In the genomic region with DNA sequence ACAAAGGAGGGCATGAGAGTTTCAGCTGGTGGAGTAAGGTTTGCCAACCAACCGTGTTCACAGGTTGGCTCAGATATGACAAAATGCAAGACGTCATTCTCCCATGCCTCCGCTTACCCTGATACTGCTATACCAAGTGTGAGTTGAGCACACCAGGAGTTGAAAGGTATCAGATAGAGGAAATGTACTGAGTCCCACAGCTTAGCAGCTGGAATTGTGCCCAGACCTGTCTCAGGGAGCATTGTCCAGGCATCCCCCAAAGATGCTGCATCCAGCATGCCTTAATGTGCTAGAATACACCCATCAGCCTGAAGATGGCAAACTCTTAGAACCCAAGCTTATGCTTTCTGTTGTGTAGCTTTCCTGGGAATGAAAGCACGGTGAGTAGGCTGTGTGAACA, we compare ENCODE assay signal across 26 mouse cellular contexts.
DNase-seq lines count a peak whose midpoint lies in the region; ATAC-seq lines count a peak whose summit lies in the region.
"Had no signal": no experiment of that assay in that cellular context is flagged by ENCODE, and none has a peak within 500 bp of the region (broad histone marks: within the 10 kb centered on the region; RNA-seq: fewer than 3 reads in every experiment).

No protein-coding gene starts in this region.

- no peaks in the 10 kb centered on the region; a peak in 2 of 4 replicates for H3K4me1 ChIP-seq in heart, embryonic 14.5 days (ENCODE audit: control insufficient read depth in 2 of 2, insufficient read depth in 2 of 2, low read length in 2 of 2)
- H3K4me1 ChIP-seq in heart, embryonic 16.5 days (ENCODE audit: control insufficient read depth, insufficient read depth, low read length), result no peaks in the 10 kb centered on the region
- H3K4me1 ChIP-seq: embryonic facial prominence, embryonic 13.5 days; embryonic facial prominence, embryonic 15.5 days had no signal

- H3K9ac ChIP-seq in heart, embryonic 14.5 days (ENCODE audit: low read length), result no peak overlapping the region
- no peak overlapping the region for H3K9ac ChIP-seq in heart, embryonic 16.5 days (ENCODE audit: low read length)
- H3K9ac ChIP-seq: embryonic facial prominence, embryonic 13.5 days; embryonic facial prominence, embryonic 15.5 days; forebrain, embryonic 12.5 days had no signal

- 37% methylated on average over 4 of the region's 4 CpGs for WGBS in heart, embryonic 14.5 days
- 42% methylated on average over 4 of the region's 4 CpGs for WGBS in heart, embryonic 16.5 days

- no peaks in the 10 kb centered on the region for H3K9me3 ChIP-seq in heart, embryonic 14.5 days (ENCODE audit: control insufficient read depth, low read length)
- H3K9me3 ChIP-seq in heart, embryonic 16.5 days (replicated peaks; ENCODE audit: control insufficient read depth, low read length), result no peaks in the 10 kb centered on the region
- H3K9me3 ChIP-seq: embryonic facial prominence, embryonic 13.5 days; embryonic facial prominence, embryonic 15.5 days; forebrain, embryonic 10.5 days; forebrain, embryonic 12.5 days had no signal

- H3K27me3 ChIP-seq in heart, embryonic 14.5 days (ENCODE audit: control insufficient read depth, insufficient read depth, low read length), result no peaks in the 10 kb centered on the region
- H3K27me3 ChIP-seq in heart, embryonic 16.5 days (ENCODE audit: control insufficient read depth, insufficient read depth, low read length), result no peaks in the 10 kb centered on the region
- H3K27me3 ChIP-seq: CH12.LX; embryonic facial prominence, embryonic 13.5 days; embryonic facial prominence, embryonic 15.5 days; forebrain, embryonic 12.5 days had no signal

- H3K4me2 ChIP-seq in heart, embryonic 14.5 days (ENCODE audit: low read length), result no peak overlapping the region
- H3K4me2 ChIP-seq in heart, embryonic 16.5 days (ENCODE audit: low read depth, low read length), result no peak overlapping the region
- H3K4me2 ChIP-seq: embryonic facial prominence, embryonic 13.5 days; embryonic facial prominence, embryonic 15.5 days; forebrain, embryonic 12.5 days had no signal

- ATAC-seq in heart, embryonic 14.5 days (ENCODE audit: insufficient number of reproducible peaks, insufficient read depth, low FRiP score, low read depth), result peak; percentile 28; the same call in 1 of the 2 replicates
- peak; percentile 37; the same call in 1 of the 2 replicates for ATAC-seq in heart, embryonic 16.5 days (replicated peaks; ENCODE audit: extremely low read depth, insufficient read depth, low FRiP score)
- ATAC-seq: CD4-positive, CD25-positive, alpha-beta regulatory T cell, adult 4 months; forebrain, embryonic 14.5 days; forebrain, embryonic 16.5 days had no signal

- H3K36me3 ChIP-seq in heart, embryonic 14.5 days (ENCODE audit: control insufficient read depth, insufficient read depth, low read length), result no peaks in the 10 kb centered on the region
- no peaks in the 10 kb centered on the region for H3K36me3 ChIP-seq in heart, embryonic 16.5 days (ENCODE audit: control insufficient read depth, insufficient read depth)
- H3K36me3 ChIP-seq: embryonic facial prominence, embryonic 13.5 days; embryonic facial prominence, embryonic 15.5 days; forebrain, embryonic 10.5 days; forebrain, embryonic 12.5 days; G1E had no signal

- no peak overlapping the region for H3K27ac ChIP-seq in heart, embryonic 14.5 days (replicated peaks in 1 of 2; ENCODE audit: control insufficient read depth in 1 of 2, insufficient read depth in 1 of 2, low read depth in 2 of 2, low read length in 2 of 2)
- no peak overlapping the region for H3K27ac ChIP-seq in heart, embryonic 16.5 days (ENCODE audit: low read length)
- H3K27ac ChIP-seq: embryonic facial prominence, embryonic 13.5 days; embryonic facial prominence, embryonic 15.5 days; forebrain, embryonic 10.5 days; forebrain, embryonic 12.5 days had no signal

- H3K4me3 ChIP-seq in heart, embryonic 14.5 days (ENCODE audit: control insufficient read depth in 1 of 2, insufficient read depth in 1 of 2, low read depth in 1 of 2, low read length in 2 of 2), result no peak overlapping the region
- no peak overlapping the region for H3K4me3 ChIP-seq in heart, embryonic 16.5 days (ENCODE audit: low read length)
- H3K4me3 ChIP-seq: embryonic facial prominence, embryonic 13.5 days; embryonic facial prominence, embryonic 15.5 days; erythroblast, embryonic 14.5 days; forebrain, embryonic 10.5 days; forebrain, embryonic 12.5 days had no signal

- intact Hi-C loops in heart, postnatal 36 days (cut with DNase I), result no loop called here

- DNase-seq in heart, postnatal 36 days, result no peak
- DNase-seq in heart, adult 8-10 months (ENCODE audit: low spot score), result no peak
- DNase-seq in urinary bladder, postnatal 14 days (ENCODE audit: low spot score), result peak; percentile 12
- no peak for DNase-seq in urinary bladder, postnatal 10 days (ENCODE audit: low spot score)
- DNase-seq: adrenal gland, adult 2 months; adrenal gland, postnatal 10 days; adrenal gland, postnatal 25 days; B cell, adult 2 months; cerebellum, adult 11 months; cerebellum, adult 8-10 months; cerebellum, adult 9-11 months; cerebellum, postnatal 14 days; cerebellum, postnatal 36 days; embryo, embryonic 11 days had no signal
